Mouse (Mus musculus) neural tube, embryonic 15.5 days (tissue): ENCODE measurements at regions not wholly inside any gene's neighbourhood (a gene's known extent, or its start where the extent isn't known, plus 50 kb on each side); places are given as distances from the start of the nearest gene placed in this dataset.

Experiments used
- ATAC-seq: fragments of 200-750 bp; cut with Nextera tagmentation; 2 replicates; pipeline ENCODE4 v1.8.0; 2017; ENCODE audit warnings: mild to moderate bottlenecking, moderate TSS enrichment, moderate library complexity; ENCODE audit not compliant: low FRiP score
- H3K27ac ChIP-seq: fragments of 300-500 bp; sonication (generic); replicated peaks from 2 replicates; pipeline ENCODE4 v1.5.1; 2015; ENCODE audit warnings: mild to moderate bottlenecking, inconsistent platforms
- H3K27me3 ChIP-seq: fragments of 300-500 bp; sonication (generic); replicated peaks from 2 replicates; pipeline ENCODE4 v1.6.1; 2015; ENCODE audit warnings: inconsistent platforms
- H3K36me3 ChIP-seq: fragments of 300-500 bp; sonication (generic); 2 replicates; pipeline ENCODE4 v1.6.1; 2015; ENCODE audit warnings: inconsistent platforms
- H3K4me1 ChIP-seq: fragments of 300-500 bp; sonication (generic); 2 replicates; pipeline ENCODE4 v1.6.1; 2015; ENCODE audit warnings: inconsistent platforms
- H3K4me2 ChIP-seq: fragments of 300-500 bp; sonication (generic); 2 replicates; pipeline ENCODE4 v1.6.1; 2015; ENCODE audit warnings: inconsistent platforms, mild to moderate bottlenecking, moderate library complexity
- H3K4me3 ChIP-seq: fragments of 300-500 bp; sonication (generic); replicated peaks from 2 replicates; pipeline ENCODE4 v1.5.1; 2015; ENCODE audit warnings: mild to moderate bottlenecking, inconsistent platforms
- H3K9ac ChIP-seq: fragments of 300-500 bp; sonication (generic); replicated peaks from 2 replicates; pipeline ENCODE4 v1.6.1; 2015; ENCODE audit warnings: mild to moderate bottlenecking, inconsistent platforms
- H3K9me3 ChIP-seq: fragments of 300-500 bp; sonication (generic); replicated peaks from 2 replicates; pipeline ENCODE4 v1.6.1; 2016; ENCODE audit warnings: inconsistent platforms
- WGBS: fragments of 180-500 bp; shearing (Covaris S2); methylation state at CpG from one replicate; pipeline ENCODE4 v1.1.7; 2015; ENCODE audit warnings: mixed read lengths; 5-methylcytosine and 5-hydroxymethylcytosine counted together

- H3K27me3 ChIP-seq, result no peaks in the 10 kb centered on the region; the same call in 1 of the 2 replicates
- H3K27ac ChIP-seq, result peak overlapping the region; percentile 73
- H3K4me2 ChIP-seq, result peak overlapping the region; percentile 56
- H3K4me1 ChIP-seq, result peaks cover 38% of the 10 kb centered on the region
- peak; percentile 78 for ATAC-seq
- no peaks in the 10 kb centered on the region for H3K36me3 ChIP-seq
- no peaks in the 10 kb centered on the region for H3K9me3 ChIP-seq
- 2% methylated on average over 18 of the region's 18 CpGs for WGBS
- H3K9ac ChIP-seq, result peak overlapping the region; percentile 29; the same call in 1 of the 2 replicates
- H3K4me3 ChIP-seq, result 0 out of 2 replicates have a peak overlapping the region, but pooled peaks have one; percentile 20
Measured at GRCm38 (mm10) chr16:31508981-31509380, 86.9 kb downstream of the Bdh1 start.

DNA sequence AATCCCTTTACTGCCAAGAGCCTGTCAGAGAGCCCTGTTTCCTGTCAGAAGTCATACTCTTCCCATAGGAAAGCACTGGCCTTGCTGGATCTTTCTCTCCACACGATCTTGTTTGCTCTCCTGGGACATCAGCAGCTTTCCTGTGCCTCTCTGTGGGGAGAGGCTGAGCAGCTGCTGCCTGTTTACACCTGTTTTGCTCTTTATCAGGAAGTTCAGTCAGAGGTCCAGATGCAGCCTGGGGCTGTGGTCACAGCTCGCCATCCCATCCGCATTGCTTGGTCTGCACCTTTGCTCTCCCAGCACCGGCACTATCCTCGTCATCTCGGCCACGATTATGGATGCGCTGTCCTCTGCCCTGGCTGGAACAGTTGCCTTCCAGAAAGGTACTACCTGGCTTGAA lies 88.0 kb downstream of the Bdh1 start:
- Histone ChIP-seq H3K27ac (no peak overlapping the region), H3K27me3 (no peaks in the 10 kb centered on the region; the same call in 1 of the 2 replicates), H3K4me2 (no peak overlapping the region), H3K9ac (no peak overlapping the region), H3K4me1 (peaks cover 33% of the 10 kb centered on the region), H3K4me3 (no peak overlapping the region), H3K36me3 (no peaks in the 10 kb centered on the region), H3K9me3 (no peaks in the 10 kb centered on the region)
- 74% methylated on average over 8 of the region's 8 CpGs for WGBS
- no peak for ATAC-seq

DNA sequence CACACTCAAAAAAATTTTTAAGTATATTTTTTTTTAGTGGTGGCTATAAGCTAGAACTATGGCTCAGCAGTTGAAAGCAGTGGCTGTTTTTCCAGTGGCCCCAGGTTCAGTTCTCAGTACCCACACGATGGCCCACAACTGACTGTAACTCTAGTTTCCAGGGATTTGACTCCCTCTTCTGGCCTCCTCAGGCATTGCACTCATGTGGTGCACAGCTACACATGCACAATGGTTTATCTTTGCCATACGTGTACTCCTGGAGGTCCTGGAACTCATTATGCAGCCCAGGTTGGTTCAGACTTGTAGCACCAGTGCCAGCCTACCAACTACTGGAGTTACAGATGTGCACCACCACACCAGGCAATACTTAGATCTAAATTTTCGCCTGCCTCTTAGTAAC lies 96.7 kb downstream of the Bdh1 start:
- Histone ChIP-seq H3K9ac (no peak overlapping the region), H3K27ac (no peak overlapping the region), H3K27me3 (no peaks in the 10 kb centered on the region), H3K9me3 (no peaks in the 10 kb centered on the region), H3K36me3 (no peaks in the 10 kb centered on the region), H3K4me2 (no peak overlapping the region), H3K4me3 (no peak overlapping the region), H3K4me1 (0 out of 2 replicates have a peak, but pooled peaks cover 3% of the 10 kb centered on the region)
- 94% methylated on average over 3 of the region's 3 CpGs for WGBS
- no peak for ATAC-seq

GRCm38 (mm10) chr16:31520081-31520480 lies 98.0 kb downstream of the Bdh1 start:
- H3K9me3 ChIP-seq, result no peaks in the 10 kb centered on the region
- H3K4me2 ChIP-seq, result no peak overlapping the region
- no peak for ATAC-seq
- H3K9ac ChIP-seq, result no peak overlapping the region
- H3K36me3 ChIP-seq, result no peaks in the 10 kb centered on the region
- no peak overlapping the region for H3K4me3 ChIP-seq
- WGBS, result 80% methylated on average over 9 of the region's 9 CpGs
- H3K27me3 ChIP-seq, result no peaks in the 10 kb centered on the region
- H3K27ac ChIP-seq, result no peak overlapping the region
- 0 out of 2 replicates have a peak, but pooled peaks cover 3% of the 10 kb centered on the region for H3K4me1 ChIP-seq

DNA sequence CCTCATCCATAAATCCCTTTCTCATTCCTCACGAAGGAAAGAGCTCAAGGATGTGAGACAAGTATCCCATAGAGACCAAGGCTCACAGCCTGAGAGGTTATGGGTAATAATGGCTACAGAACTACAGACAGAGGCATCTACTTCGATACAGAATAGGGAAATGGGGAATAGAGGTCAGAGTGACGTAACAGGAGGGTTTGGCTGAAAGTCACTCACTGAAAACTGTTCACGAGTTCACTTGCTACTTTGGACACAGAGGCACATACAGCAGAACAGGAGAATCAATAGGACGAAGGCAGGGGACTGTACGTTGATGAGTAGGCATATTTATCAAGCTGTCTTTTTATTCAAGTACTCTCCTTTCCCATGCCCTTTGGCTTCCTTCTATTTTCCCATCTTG lies 99.7 kb downstream of the Bdh1 start:
- WGBS, result 69% methylated on average over 6 of the region's 6 CpGs
- Histone ChIP-seq H3K4me2 (no peak overlapping the region), H3K36me3 (no peaks in the 10 kb centered on the region), H3K4me3 (no peak overlapping the region), H3K27me3 (no peaks in the 10 kb centered on the region), H3K9me3 (no peaks in the 10 kb centered on the region), H3K9ac (no peak overlapping the region), H3K27ac (no peak overlapping the region), H3K4me1 (0 out of 2 replicates have a peak, but pooled peaks cover 3% of the 10 kb centered on the region)
- no peak for ATAC-seq

- no peak overlapping the region for H3K4me3 ChIP-seq
- no peak overlapping the region for H3K4me2 ChIP-seq
- H3K9me3 ChIP-seq, result no peaks in the 10 kb centered on the region
- H3K36me3 ChIP-seq, result no peaks in the 10 kb centered on the region
- peaks cover 15% of the 10 kb centered on the region for H3K4me1 ChIP-seq
- WGBS, result 56% methylated on average over 10 of the region's 10 CpGs
- no peaks in the 10 kb centered on the region for H3K27me3 ChIP-seq
- H3K27ac ChIP-seq, result no peak overlapping the region
- no peak overlapping the region for H3K9ac ChIP-seq
- ATAC-seq, result no peak
Measured at GRCm38 (mm10) chr16:31526711-31527344, 104.7 kb downstream of the Bdh1 start.

DNA sequence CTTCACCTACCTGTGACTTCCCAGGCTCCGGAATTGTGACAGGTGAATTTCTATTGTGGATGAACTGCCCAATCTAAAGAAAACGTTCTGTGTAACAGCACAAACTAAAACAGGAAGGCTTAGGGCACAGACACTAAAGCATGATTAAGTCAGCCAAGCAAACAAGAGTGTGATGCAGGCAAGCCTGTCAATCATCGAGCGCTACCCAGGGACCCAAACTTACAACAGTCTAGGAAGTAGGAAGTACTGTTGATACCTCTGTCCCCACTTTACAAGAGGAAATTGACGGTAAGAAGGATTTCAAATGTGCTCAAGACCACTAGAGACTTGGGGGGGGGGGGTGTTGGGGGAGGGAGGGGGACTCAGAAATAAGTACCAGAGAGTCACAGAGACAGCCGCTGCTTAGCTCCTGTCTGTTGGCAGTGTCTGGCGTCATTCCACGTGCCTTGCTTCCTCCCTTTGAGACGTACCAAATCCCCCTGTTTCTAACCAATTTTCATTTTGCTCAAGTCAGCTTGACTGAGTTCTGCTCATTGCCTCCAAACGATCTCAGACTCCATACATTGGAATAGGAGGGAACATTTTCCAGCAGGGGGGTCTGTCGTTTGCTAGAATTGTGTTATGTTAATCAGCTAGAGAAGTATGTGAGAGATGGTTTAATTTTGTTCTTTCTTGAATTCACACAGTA lies 106.7 kb downstream of the Bdh1 start:
- 57% methylated on average over 11 of the region's 11 CpGs for WGBS
- no peaks in the 10 kb centered on the region for H3K9me3 ChIP-seq
- H3K36me3 ChIP-seq, result no peaks in the 10 kb centered on the region
- H3K9ac ChIP-seq, result no peak overlapping the region
- peak; percentile 40 for ATAC-seq
- 0 out of 2 replicates have a peak overlapping the region, but pooled peaks have one; percentile 18 for H3K27ac ChIP-seq
- no peaks in the 10 kb centered on the region for H3K27me3 ChIP-seq
- no peak overlapping the region for H3K4me2 ChIP-seq
- H3K4me1 ChIP-seq, result peaks cover 15% of the 10 kb centered on the region
- no peak overlapping the region for H3K4me3 ChIP-seq

DNA sequence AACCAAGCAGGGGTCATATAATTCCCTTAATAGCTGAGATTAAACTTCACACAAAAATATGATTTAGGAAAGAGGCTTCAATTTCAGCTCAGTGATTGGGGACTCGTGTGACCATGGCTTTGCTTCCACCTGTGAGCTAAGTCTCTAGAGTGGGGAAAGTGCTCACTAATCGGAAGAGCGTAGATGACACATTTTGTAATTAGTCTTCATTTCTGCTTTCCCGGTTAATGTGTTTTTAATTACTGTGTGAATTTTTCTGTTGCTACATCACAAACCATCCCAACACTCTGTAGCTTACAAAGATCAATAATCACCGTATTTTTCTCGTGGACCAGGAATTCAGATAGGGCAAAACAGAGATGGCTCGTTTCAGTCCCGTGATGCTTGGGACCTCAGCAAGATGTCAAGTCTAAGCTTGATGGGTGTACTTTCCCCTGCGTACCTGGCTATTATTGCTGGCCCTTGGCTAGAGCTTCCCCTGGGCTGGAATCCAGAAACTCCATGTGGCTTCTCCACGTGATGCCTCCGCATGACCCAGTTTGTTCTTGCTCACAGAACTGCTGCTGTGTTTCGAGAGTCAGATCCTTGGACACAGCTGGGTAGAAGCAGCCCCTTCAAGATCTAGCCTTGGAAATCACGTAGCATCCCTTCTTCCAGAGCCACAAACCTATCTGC lies 107.3 kb downstream of the Bdh1 start:
- 62% methylated on average over 13 of the region's 13 CpGs for WGBS
- Histone ChIP-seq H3K27me3 (no peaks in the 10 kb centered on the region), H3K4me3 (no peak overlapping the region), H3K9me3 (no peaks in the 10 kb centered on the region), H3K4me1 (peaks cover 15% of the 10 kb centered on the region), H3K9ac (no peak overlapping the region), H3K27ac (peak overlapping the region; percentile 60; the same call in 1 of the 2 replicates), H3K36me3 (no peaks in the 10 kb centered on the region), H3K4me2 (no peak overlapping the region)
- 0 out of 2 replicates have a peak, but pooled peaks have one; percentile 29 for ATAC-seq

GRCm38 (mm10) chr16:31530090-31530489 lies 108.0 kb downstream of the Bdh1 start:
- Histone ChIP-seq H3K9ac (no peak overlapping the region), H3K36me3 (no peaks in the 10 kb centered on the region), H3K4me2 (no peak overlapping the region), H3K9me3 (no peaks in the 10 kb centered on the region), H3K27ac (0 out of 2 replicates have a peak overlapping the region, but pooled peaks have one; percentile 60), H3K27me3 (no peaks in the 10 kb centered on the region), H3K4me1 (peaks cover 15% of the 10 kb centered on the region), H3K4me3 (no peak overlapping the region)
- 88% methylated on average over 8 of the region's 8 CpGs for WGBS
- no peak for ATAC-seq

GRCm38 (mm10) chr16:31533196-31533777 lies 111.2 kb downstream of the Bdh1 start:
- H3K9me3 ChIP-seq, result no peaks in the 10 kb centered on the region
- no peak overlapping the region for H3K9ac ChIP-seq
- no peaks in the 10 kb centered on the region for H3K36me3 ChIP-seq
- H3K4me2 ChIP-seq, result no peak overlapping the region
- no peak for ATAC-seq
- 62% methylated on average over 6 of the region's 6 CpGs for WGBS
- H3K27me3 ChIP-seq, result no peaks in the 10 kb centered on the region
- H3K27ac ChIP-seq, result no peak overlapping the region
- H3K4me1 ChIP-seq, result peaks cover 12% of the 10 kb centered on the region
- no peak overlapping the region for H3K4me3 ChIP-seq

- Histone ChIP-seq H3K4me2 (no peak overlapping the region), H3K27me3 (no peaks in the 10 kb centered on the region), H3K9me3 (no peaks in the 10 kb centered on the region), H3K36me3 (no peaks in the 10 kb centered on the region), H3K9ac (no peak overlapping the region), H3K4me3 (no peak overlapping the region), H3K4me1 (peaks cover 2% of the 10 kb centered on the region; the same call in 1 of the 2 replicates), H3K27ac (no peak overlapping the region; the same call in 1 of the 2 replicates)
- ATAC-seq, result no peak
- 11% methylated on average over 4 of the region's 4 CpGs for WGBS
Measured at GRCm38 (mm10) chr16:31534923-31535523, 112.9 kb downstream of the Bdh1 start.
